ENCODE assay signal across 10 mouse cellular contexts in genomic region chr17:9841103-9841502, GRCm38 (mm10).
"Had no signal": no experiment of that assay in that cellular context is flagged by ENCODE, and none has a peak within 500 bp of the region (broad histone marks: within the 10 kb centered on the region; RNA-seq: fewer than 3 reads in every experiment).

No protein-coding gene starts in this region.

- H3K27me3 ChIP-seq: lung, embryonic 15.5 days; midbrain, embryonic 13.5 days had no signal

- H3K4me1 ChIP-seq: limb, embryonic 10.5 days; midbrain, embryonic 13.5 days had no signal

- H3K27ac ChIP-seq: limb, embryonic 10.5 days; lung, embryonic 15.5 days; midbrain, embryonic 13.5 days had no signal

- H3K4me3 ChIP-seq: limb, embryonic 10.5 days; lung, embryonic 15.5 days; midbrain, embryonic 13.5 days had no signal

- H3K9me3 ChIP-seq: limb, embryonic 10.5 days; lung, embryonic 15.5 days; midbrain, embryonic 13.5 days had no signal

- H3K4me2 ChIP-seq: liver, embryonic 11.5 days; lung, embryonic 15.5 days; midbrain, embryonic 13.5 days had no signal

- H3K36me3 ChIP-seq: limb, embryonic 10.5 days; lung, embryonic 15.5 days; midbrain, embryonic 13.5 days had no signal

- H3K9ac ChIP-seq: lung, embryonic 15.5 days; midbrain, embryonic 13.5 days had no signal

- ATAC-seq: hindbrain, embryonic 16.5 days; midbrain, embryonic 13.5 days had no signal

- DNase-seq: kidney, adult 11 months; kidney, adult 9 months; kidney, postnatal 36 days; thymus, adult 18-20 months; thymus, postnatal 14 days had no signal
